Mouse (Mus musculus): ENCODE measurements around the gene Dach1. TPM values are rescaled to one million over a fixed set of nuclear protein-coding genes. Genes with fewer than 3 reads are reported as not detected.

Dach1 gene
- polyA plus RNA-seq, 1 experiment from 2014 or later = 8.6 TPM

DNA sequence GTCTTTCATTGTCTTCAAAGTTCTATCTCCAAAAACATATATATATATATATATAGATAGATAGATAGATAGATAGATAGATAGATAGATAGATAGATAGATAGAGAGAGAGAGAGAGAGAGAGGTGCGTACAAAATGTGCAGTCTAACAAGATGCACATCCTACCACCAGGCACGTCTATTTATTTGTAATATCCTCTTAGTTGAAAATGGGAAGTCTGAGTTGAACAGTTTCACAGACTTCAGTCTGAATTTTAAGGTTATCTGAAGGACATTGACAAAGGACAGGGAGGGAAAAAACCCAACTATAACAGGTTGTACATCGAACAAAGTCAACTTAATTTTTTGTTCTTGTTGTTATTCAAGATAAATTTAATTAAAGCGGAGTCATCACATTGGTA lies 82.8 kb downstream of the Dach1 start:
- Histone ChIP-seq H3K27ac (ENCODE audit: low read length) (no peak overlapping the region), H3K36me3 (ENCODE audit: control insufficient read depth, insufficient read depth) (no peaks in the 10 kb centered on the region), H3K4me1 (replicated peaks; ENCODE audit: control insufficient read depth, insufficient read depth, low read length) (no peaks in the 10 kb centered on the region), H3K27me3 (replicated peaks; ENCODE audit: control insufficient read depth, insufficient read depth, low read length) (no peaks in the 10 kb centered on the region), H3K4me3 (replicated peaks; ENCODE audit: low read length) (no peak overlapping the region), H3K4me2 (ENCODE audit: low read length) (no peak overlapping the region), H3K9me3 (ENCODE audit: control insufficient read depth, low read length) (no peaks in the 10 kb centered on the region), H3K9ac (replicated peaks; ENCODE audit: low read depth, low read length) (no peak overlapping the region)
- 84% methylated on average over 4 of the region's 4 CpGs for WGBS
- ATAC-seq = no peak

DNA sequence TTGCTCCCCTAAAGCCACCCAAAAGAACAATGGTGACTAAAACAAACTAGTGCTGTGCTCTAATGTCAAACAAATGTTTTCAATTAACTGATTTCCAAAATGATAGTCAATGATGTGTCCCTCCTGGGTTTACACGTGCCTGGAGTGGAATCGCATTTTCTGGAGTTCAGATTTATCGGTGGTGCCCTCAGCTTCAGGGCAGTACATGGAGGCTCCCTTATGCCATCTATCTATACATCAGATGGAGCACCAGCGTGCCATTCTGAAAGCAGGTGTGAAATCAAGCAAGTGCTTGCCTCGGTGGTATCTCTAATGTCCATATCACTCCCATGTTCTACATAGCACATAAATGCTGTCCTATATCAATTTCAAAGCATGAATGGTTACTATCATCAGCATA lies 84.4 kb downstream of the Dach1 start:
- H3K4me3 ChIP-seq (replicated peaks; ENCODE audit: low read length) = no peak overlapping the region
- H3K4me1 ChIP-seq (replicated peaks; ENCODE audit: control insufficient read depth, insufficient read depth, low read length) = no peaks in the 10 kb centered on the region
- no peak overlapping the region for H3K4me2 ChIP-seq (ENCODE audit: low read length)
- no peak for ATAC-seq
- 78% methylated on average over 5 of the region's 5 CpGs for WGBS
- H3K9me3 ChIP-seq (ENCODE audit: control insufficient read depth, low read length) = no peaks in the 10 kb centered on the region
- no peak overlapping the region for H3K9ac ChIP-seq (replicated peaks; ENCODE audit: low read depth, low read length)
- H3K27ac ChIP-seq (ENCODE audit: low read length) = no peak overlapping the region
- no peaks in the 10 kb centered on the region for H3K27me3 ChIP-seq (replicated peaks; ENCODE audit: control insufficient read depth, insufficient read depth, low read length)
- H3K36me3 ChIP-seq (ENCODE audit: control insufficient read depth, insufficient read depth) = no peaks in the 10 kb centered on the region

DNA sequence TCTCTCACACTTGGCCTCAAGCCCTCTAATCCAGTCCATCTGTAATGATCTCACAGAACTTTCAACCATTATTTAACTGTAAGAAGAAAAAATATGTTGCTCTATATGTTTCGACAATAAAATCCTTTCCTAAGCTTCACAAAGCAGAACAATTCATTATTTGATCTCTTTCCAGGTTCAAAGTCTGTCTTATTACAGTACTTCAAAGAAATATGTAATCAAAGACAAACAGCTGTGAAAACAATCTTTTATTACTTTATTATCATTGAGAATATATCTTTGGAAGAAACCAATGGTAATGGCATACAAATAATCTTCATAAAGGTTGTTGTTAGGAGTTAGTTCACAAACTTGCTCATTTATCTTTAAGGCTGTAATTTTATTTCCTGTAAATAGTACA lies 84.8 kb downstream of the Dach1 start:
- H3K4me2 ChIP-seq (ENCODE audit: low read length) = no peak overlapping the region
- H3K4me3 ChIP-seq (replicated peaks; ENCODE audit: low read length) = no peak overlapping the region
- no peaks in the 10 kb centered on the region for H3K36me3 ChIP-seq (ENCODE audit: control insufficient read depth, insufficient read depth)
- H3K9me3 ChIP-seq (ENCODE audit: control insufficient read depth, low read length) = no peaks in the 10 kb centered on the region
- no peak for ATAC-seq
- no peak overlapping the region for H3K27ac ChIP-seq (ENCODE audit: low read length)
- no peaks in the 10 kb centered on the region for H3K27me3 ChIP-seq (replicated peaks; ENCODE audit: control insufficient read depth, insufficient read depth, low read length)
- no peak overlapping the region for H3K9ac ChIP-seq (replicated peaks; ENCODE audit: low read depth, low read length)
- WGBS = 44% methylated on average over 1 of the region's 1 CpGs
- H3K4me1 ChIP-seq (replicated peaks; ENCODE audit: control insufficient read depth, insufficient read depth, low read length) = no peaks in the 10 kb centered on the region

DNA sequence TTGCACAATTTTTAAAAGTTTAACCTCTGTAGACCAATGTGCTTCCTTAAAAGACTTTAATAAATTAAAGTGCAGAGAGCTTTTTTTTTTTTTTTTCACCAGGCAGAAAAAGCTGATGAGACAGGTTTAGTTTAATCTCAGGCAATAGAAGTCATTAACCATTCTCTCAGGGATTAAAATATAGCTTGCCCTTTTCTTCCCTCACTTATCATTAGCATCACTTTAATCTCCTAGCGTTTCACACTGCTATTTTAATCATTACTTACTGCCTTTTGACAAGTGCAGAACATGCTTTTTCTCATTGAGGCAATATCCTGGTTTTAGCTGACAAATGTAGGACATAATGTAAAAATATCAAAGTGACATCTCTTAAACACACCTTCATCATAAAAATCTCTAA lies 86.1 kb downstream of the Dach1 start:
- WGBS = 11% methylated on average over 1 of the region's 1 CpGs
- Histone ChIP-seq H3K9me3 (ENCODE audit: control insufficient read depth, low read length) (no peaks in the 10 kb centered on the region), H3K27me3 (replicated peaks; ENCODE audit: control insufficient read depth, insufficient read depth, low read length) (no peaks in the 10 kb centered on the region), H3K4me2 (ENCODE audit: low read length) (no peak overlapping the region), H3K9ac (replicated peaks; ENCODE audit: low read depth, low read length) (no peak overlapping the region), H3K4me1 (replicated peaks; ENCODE audit: control insufficient read depth, insufficient read depth, low read length) (no peaks in the 10 kb centered on the region), H3K27ac (ENCODE audit: low read length) (no peak overlapping the region), H3K4me3 (replicated peaks; ENCODE audit: low read length) (no peak overlapping the region), H3K36me3 (ENCODE audit: control insufficient read depth, insufficient read depth) (no peaks in the 10 kb centered on the region)
- ATAC-seq = no peak

DNA sequence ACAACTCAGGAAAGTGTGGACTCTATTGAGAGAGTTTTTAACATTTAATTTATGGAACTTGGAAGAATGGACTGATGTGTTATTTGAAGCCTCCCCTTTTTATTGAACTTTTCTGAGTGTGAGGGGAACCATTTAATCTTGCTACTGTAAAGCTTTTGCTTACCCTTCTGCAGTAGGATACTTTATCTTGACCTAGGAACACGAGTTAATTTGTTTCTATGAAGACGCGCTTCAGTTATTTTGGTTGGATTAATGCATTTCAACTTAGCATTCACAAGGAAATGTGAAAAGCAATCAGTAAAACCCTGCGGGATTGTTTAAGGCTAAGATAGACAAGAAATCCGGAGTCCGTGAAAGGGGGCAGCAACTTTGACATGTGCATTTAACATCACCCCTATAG lies 89.6 kb downstream of the Dach1 start:
- Histone ChIP-seq H3K36me3 (ENCODE audit: control insufficient read depth, insufficient read depth) (no peaks in the 10 kb centered on the region), H3K27ac (ENCODE audit: low read length) (no peak overlapping the region), H3K4me3 (replicated peaks; ENCODE audit: low read length) (no peak overlapping the region), H3K9ac (replicated peaks; ENCODE audit: low read depth, low read length) (no peak overlapping the region), H3K27me3 (replicated peaks; ENCODE audit: control insufficient read depth, insufficient read depth, low read length) (no peaks in the 10 kb centered on the region), H3K4me2 (ENCODE audit: low read length) (no peak overlapping the region), H3K9me3 (ENCODE audit: control insufficient read depth, low read length) (no peaks in the 10 kb centered on the region), H3K4me1 (replicated peaks; ENCODE audit: control insufficient read depth, insufficient read depth, low read length) (no peaks in the 10 kb centered on the region)
- WGBS = 47% methylated on average over 6 of the region's 6 CpGs
- no peak for ATAC-seq

DNA sequence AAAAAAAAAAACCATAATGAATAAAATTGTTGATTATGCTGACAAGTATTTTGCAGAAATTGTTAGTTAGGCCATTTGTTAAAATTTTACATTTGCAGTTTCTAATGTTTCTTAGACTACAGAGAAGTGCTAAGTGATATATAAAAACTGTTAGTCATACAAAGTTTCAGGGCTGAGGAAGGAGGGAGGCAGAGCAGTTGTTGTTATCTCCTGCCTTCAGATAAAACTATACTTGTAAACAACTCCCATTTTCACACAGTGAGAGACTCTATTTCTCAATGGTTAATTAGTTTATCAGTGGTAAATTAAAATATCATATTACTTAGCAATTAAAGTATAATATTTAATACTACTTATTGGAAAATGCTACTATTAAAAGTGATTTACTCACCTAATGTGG lies 91.6 kb downstream of the Dach1 start:
- no peak for ATAC-seq

DNA sequence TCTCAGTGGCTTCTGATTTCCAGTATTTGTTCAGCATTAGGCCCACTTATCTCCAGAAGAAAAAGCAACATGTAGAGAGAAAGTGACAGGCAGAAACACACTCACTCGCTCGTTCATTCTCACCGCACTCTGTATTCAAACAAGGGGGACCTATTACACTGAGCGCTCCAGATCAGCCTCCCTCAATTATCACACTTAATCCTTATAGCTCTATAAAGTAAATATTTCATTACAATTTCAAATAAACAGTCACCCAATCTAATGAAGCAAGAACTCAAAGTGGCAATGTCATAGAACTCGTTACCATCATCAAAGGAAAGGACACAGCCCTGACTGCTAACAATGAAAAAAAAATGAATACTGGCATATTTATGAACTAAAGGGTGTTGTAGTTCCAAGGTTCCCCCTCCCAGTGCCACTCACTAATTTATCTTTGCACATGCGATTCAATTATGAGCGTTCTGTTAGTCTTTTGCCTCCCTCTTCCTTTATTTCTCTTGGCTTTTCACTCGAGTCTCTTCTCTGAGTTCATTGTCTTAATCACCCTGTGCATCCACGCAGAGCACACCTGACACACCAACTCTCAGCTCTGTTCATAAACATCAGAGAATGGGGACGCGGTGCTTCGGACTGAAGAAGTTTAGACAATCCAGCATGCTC lies 96.0 kb downstream of the Dach1 start:
- Histone ChIP-seq H3K9me3 (ENCODE audit: control insufficient read depth, low read length) (no peaks in the 10 kb centered on the region), H3K4me2 (ENCODE audit: low read length) (peak overlapping the region; percentile 49), H3K4me3 (replicated peaks; ENCODE audit: low read length) (peak overlapping the region; percentile 28), H3K9ac (replicated peaks; ENCODE audit: low read depth, low read length) (no peak overlapping the region), H3K4me1 (replicated peaks; ENCODE audit: control insufficient read depth, insufficient read depth, low read length) (peaks cover 20% of the 10 kb centered on the region), H3K36me3 (ENCODE audit: control insufficient read depth, insufficient read depth) (no peaks in the 10 kb centered on the region), H3K27ac (ENCODE audit: low read length) (no peak overlapping the region), H3K27me3 (replicated peaks; ENCODE audit: control insufficient read depth, insufficient read depth, low read length) (0 out of 2 replicates have a peak, but pooled peaks cover 2% of the 10 kb centered on the region)
- peak; percentile 87; the same call in 1 of the 2 replicates for ATAC-seq
- 8% methylated on average over 12 of the region's 12 CpGs for WGBS

More for the DNA sequence above, 91.6 kb downstream of the Dach1 start:
- Histone ChIP-seq H3K27ac (ENCODE audit: low read length) (no peak overlapping the region), H3K27me3 (replicated peaks; ENCODE audit: control insufficient read depth, insufficient read depth, low read length) (no peaks in the 10 kb centered on the region), H3K9me3 (ENCODE audit: control insufficient read depth, low read length) (no peaks in the 10 kb centered on the region), H3K9ac (replicated peaks; ENCODE audit: low read depth, low read length) (no peak overlapping the region), H3K36me3 (ENCODE audit: control insufficient read depth, insufficient read depth) (no peaks in the 10 kb centered on the region), H3K4me2 (ENCODE audit: low read length) (no peak overlapping the region), H3K4me1 (replicated peaks; ENCODE audit: control insufficient read depth, insufficient read depth, low read length) (peaks cover 9% of the 10 kb centered on the region), H3K4me3 (replicated peaks; ENCODE audit: low read length) (no peak overlapping the region)

DNA sequence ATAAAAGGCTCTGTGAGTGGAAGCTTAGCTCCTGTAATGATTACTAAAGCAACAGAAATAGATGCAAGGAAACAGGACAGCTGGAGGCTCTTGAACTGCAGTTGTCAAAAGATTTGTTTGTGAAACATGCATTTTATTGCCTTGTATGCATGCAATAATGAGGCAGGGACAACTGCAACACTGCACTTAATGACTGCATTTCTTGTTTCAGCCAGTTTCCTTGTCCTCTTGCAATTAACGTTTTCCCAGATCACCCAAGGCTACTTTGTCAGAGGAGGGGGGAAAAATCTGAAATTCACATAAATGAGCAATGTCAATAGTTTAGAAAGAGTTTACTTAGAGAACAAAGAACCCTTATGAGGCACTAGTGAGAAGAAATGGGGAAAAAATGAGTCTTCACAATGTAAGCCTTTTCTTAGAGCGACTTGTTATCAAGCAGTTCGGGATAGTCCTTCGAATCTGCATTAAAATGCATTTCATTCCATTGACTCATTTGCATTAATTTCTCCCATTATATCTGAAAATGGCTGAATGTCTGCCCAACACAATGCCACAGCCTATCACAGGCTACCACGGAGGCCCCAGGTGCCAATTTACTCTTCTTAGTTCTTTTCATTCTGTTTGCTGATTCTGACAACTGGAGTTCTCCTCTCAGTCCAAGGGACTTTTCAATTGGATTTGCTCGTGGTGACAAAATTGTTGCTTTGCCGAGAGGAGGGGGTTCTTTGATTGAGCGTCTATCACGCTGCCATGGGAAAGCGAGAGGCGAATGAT lies 96.7 kb downstream of the Dach1 start:
- Histone ChIP-seq H3K9ac (replicated peaks; ENCODE audit: low read depth, low read length) (no peak overlapping the region), H3K4me1 (replicated peaks; ENCODE audit: control insufficient read depth, insufficient read depth, low read length) (peaks cover 20% of the 10 kb centered on the region), H3K36me3 (ENCODE audit: control insufficient read depth, insufficient read depth) (no peaks in the 10 kb centered on the region), H3K27me3 (replicated peaks; ENCODE audit: control insufficient read depth, insufficient read depth, low read length) (0 out of 2 replicates have a peak, but pooled peaks cover 2% of the 10 kb centered on the region), H3K4me2 (ENCODE audit: low read length) (peak overlapping the region; percentile 49), H3K4me3 (replicated peaks; ENCODE audit: low read length) (peak overlapping the region; percentile 28), H3K27ac (ENCODE audit: low read length) (0 out of 2 replicates have a peak overlapping the region, but pooled peaks have one; percentile 12), H3K9me3 (ENCODE audit: control insufficient read depth, low read length) (no peaks in the 10 kb centered on the region)
- peak; percentile 93 for ATAC-seq
- 7% methylated on average over 11 of the region's 11 CpGs for WGBS

DNA sequence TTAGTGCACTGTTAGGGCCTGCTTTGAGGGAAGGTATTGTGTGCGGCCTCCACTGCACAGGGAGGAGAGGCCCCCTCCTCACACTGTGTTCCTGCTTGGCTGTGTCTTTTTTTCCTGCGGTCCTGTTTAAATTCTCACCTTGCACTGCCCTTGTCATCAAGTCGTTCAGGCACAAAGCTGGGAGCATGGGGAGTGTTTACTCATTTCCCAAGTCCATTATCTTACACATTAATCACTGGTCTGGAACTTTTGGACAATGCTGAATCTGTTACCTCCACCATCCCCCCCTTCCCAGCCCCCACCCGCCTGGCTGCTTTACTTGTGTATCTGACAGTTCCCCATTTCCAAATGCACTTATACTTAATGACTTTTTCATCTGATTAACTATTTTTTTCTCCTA lies 97.7 kb downstream of the Dach1 start:
- Histone ChIP-seq H3K27ac (ENCODE audit: low read length) (no peak overlapping the region), H3K9ac (replicated peaks; ENCODE audit: low read depth, low read length) (no peak overlapping the region), H3K9me3 (ENCODE audit: control insufficient read depth, low read length) (no peaks in the 10 kb centered on the region), H3K36me3 (ENCODE audit: control insufficient read depth, insufficient read depth) (no peaks in the 10 kb centered on the region), H3K4me1 (replicated peaks; ENCODE audit: control insufficient read depth, insufficient read depth, low read length) (peaks cover 20% of the 10 kb centered on the region), H3K4me3 (replicated peaks; ENCODE audit: low read length) (no peak overlapping the region), H3K4me2 (ENCODE audit: low read length) (no peak overlapping the region), H3K27me3 (replicated peaks; ENCODE audit: control insufficient read depth, insufficient read depth, low read length) (0 out of 2 replicates have a peak, but pooled peaks cover 2% of the 10 kb centered on the region)
- 6% methylated on average over 4 of the region's 4 CpGs for WGBS
- peak; percentile 11; the same call in 1 of the 2 replicates for ATAC-seq
